Mouse (Mus musculus) lung, embryonic 14.5 days (tissue): ENCODE results near the gene Entpd1. TPM values are rescaled to one million over a fixed set of nuclear protein-coding genes. Genes with fewer than 3 reads are reported as not detected.

Experiments used
- ATAC-seq: fragments of 200-750 bp; cut with Nextera tagmentation; 2 replicates; pipeline ENCODE4 v1.8.0; 2017; ENCODE audit warnings: mild to moderate bottlenecking, moderate TSS enrichment, moderate library complexity; ENCODE audit not compliant: insufficient read depth
- DNase-seq: peaks from one replicate; pipeline ENCODE4 v3.0.0-alpha.2; 2015
- H3K27ac ChIP-seq: fragments of 300-500 bp; sonication (generic); 2 replicates; pipeline ENCODE4 v1.5.1; 2014; ENCODE audit warnings: low read depth, mild to moderate bottlenecking, moderate library complexity
- H3K27me3 ChIP-seq: fragments of 300-500 bp; sonication (generic); 2 replicates; pipeline ENCODE4 v1.6.1; 2014; ENCODE audit warnings: low read length, control low read depth; ENCODE audit not compliant: insufficient read depth
- H3K36me3 ChIP-seq: fragments of 300-500 bp; sonication (generic); 2 replicates; pipeline ENCODE4 v1.6.1; 2014; ENCODE audit warnings: control low read depth; ENCODE audit not compliant: insufficient read depth
- H3K4me1 ChIP-seq: fragments of 300-500 bp; sonication (generic); 2 replicates; pipeline ENCODE4 v1.6.1; 2014; ENCODE audit warnings: antibody characterized with exemption, control low read depth; ENCODE audit not compliant: insufficient read depth
- H3K4me2 ChIP-seq: fragments of 300-500 bp; sonication (generic); 2 replicates; pipeline ENCODE4 v1.6.1; 2014; ENCODE audit warnings: mild to moderate bottlenecking
- H3K4me3 ChIP-seq: fragments of 300-500 bp; sonication (generic); 2 replicates; pipeline ENCODE4 v1.5.1; 2014; ENCODE audit warnings: low read depth, low read length
- H3K9ac ChIP-seq: fragments of 300-500 bp; sonication (generic); 2 replicates; pipeline ENCODE4 v1.6.1; 2014
- H3K9me3 ChIP-seq: fragments of 300-500 bp; sonication (generic); 2 replicates; pipeline ENCODE4 v1.6.1; 2016; ENCODE audit warnings: low read depth, low read length, control low read depth
- CTCF ChIP-seq: IDR thresholded peaks from 2 replicates; pipeline ENCODE4 v1.5.1; 2016; ENCODE audit warnings: antibody characterized with exemption, low read depth
- WGBS: fragments of 180-500 bp; shearing (Covaris S2); extraction: QIAGEN DNeasy Blood & Tissue Kit; methylation state at CpG from one replicate; pipeline ENCODE4 v1.1.7; 2014; 5-methylcytosine and 5-hydroxymethylcytosine counted together
- polyA plus RNA-seq: library from polyadenylated mRNA; unstranded; fragments of >200 nt; fragmentation: Nextera tagmentation; extraction: Ambion mirVana; gene quantifications from 2 replicates; pipeline ENCODE4 v1.2.1, GENCODE M21; 2014

The Entpd1 gene
- polyA plus RNA-seq, 1 experiment from 2014 or later, result 12.7 TPM

DNA sequence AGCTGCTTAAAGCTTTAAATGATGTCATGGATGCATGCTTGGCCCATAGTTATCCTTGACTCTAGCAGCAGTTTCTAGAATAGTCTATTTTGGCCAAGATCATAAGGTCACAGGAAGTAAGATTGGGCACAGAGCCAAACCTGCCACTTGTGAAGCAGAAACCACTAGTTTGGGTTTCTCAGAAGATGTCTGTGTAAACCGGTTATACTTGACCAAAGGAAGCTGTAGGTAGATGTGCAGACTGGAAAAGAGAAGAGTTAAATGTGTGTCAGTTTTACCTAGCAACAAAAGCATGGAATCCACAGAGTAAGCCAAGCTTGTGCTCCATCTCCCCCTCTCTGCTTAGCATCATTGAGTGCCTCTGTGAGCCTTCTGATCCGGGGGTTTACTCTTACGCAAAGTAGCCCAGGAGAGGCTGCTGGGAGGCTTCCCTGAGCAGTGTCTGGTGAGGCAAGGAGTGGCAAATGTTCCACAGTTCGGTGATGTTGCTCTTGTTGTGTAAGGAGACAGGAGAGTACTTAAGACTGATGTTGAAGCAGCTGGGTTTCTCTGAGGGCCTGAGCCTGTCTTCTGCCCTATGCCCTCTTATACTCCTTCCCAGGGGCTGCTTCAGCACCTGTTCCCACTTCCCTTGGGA, 75.2 kb downstream of the Entpd1 start:
- 70% methylated on average over 4 of the region's 4 CpGs for WGBS
- Histone ChIP-seq H3K4me3 (no peak overlapping the region), H3K9me3 (no peaks in the 10 kb centered on the region), H3K27me3 (no peaks in the 10 kb centered on the region), H3K4me2 (no peak overlapping the region), H3K36me3 (no peaks in the 10 kb centered on the region), H3K4me1 (no peaks in the 10 kb centered on the region), H3K27ac (no peak overlapping the region), H3K9ac (no peak overlapping the region)
- no peak for ATAC-seq
- peak; percentile 40 for DNase-seq
- TF ChIP-seq CTCF, result no peak

DNA sequence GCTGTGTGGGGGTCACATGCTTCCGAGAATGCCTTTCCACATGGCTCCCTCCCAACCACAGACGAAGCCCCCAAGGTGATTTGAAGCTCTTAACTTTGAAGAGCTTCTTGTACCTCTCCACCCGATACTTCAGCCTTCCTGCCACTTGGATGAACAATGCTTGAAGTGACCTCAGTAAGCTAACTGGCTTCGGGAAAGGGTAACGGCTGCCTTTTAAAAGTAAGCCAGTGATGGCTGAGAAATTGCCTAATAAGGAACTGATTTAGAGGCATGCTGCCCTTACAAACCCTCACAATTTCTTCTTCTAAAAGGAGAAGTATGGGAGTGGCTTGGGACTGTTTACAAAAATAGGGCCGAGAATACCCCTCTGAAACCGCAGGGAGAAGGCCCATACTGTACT, 81.0 kb downstream of the Entpd1 start:
- TF ChIP-seq CTCF, result no peak
- no peaks in the 10 kb centered on the region for H3K9me3 ChIP-seq
- no peaks in the 10 kb centered on the region for H3K36me3 ChIP-seq
- H3K27ac ChIP-seq, result no peak overlapping the region
- peak; percentile 52 for DNase-seq
- H3K4me3 ChIP-seq, result no peak overlapping the region
- ATAC-seq, result no peak
- 52% methylated on average over 7 of the region's 7 CpGs for WGBS
- H3K27me3 ChIP-seq, result no peaks in the 10 kb centered on the region
- H3K4me1 ChIP-seq, result no peaks in the 10 kb centered on the region
- H3K9ac ChIP-seq, result no peak overlapping the region
- H3K4me2 ChIP-seq, result no peak overlapping the region

DNA sequence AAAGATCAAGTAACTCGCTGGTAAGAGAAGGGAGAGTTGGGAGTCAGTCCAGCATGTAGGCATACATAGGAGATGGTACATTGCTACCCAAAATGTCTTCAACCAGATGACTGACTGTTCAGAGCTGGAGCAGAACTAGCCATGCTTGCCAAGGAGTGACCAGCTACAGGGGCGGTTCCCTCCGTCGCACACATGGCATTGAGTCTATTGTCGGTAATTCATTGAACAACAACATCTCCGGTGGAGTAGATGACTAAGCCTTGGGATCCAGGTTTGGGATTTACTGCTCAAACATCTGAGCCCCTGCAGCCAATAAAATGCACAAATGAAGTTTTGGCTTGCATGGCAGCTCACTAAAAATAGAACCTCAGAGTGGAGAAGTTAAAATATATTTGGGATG, 84.0 kb downstream of the Entpd1 start:
- no peak for TF ChIP-seq CTCF
- Histone ChIP-seq H3K36me3 (no peaks in the 10 kb centered on the region), H3K27me3 (no peaks in the 10 kb centered on the region), H3K4me2 (no peak overlapping the region), H3K4me1 (no peaks in the 10 kb centered on the region), H3K27ac (no peak overlapping the region), H3K9ac (no peak overlapping the region), H3K9me3 (no peaks in the 10 kb centered on the region), H3K4me3 (no peak overlapping the region)
- DNase-seq, result no peak
- no peak for ATAC-seq
- 86% methylated on average over 6 of the region's 6 CpGs for WGBS

DNA sequence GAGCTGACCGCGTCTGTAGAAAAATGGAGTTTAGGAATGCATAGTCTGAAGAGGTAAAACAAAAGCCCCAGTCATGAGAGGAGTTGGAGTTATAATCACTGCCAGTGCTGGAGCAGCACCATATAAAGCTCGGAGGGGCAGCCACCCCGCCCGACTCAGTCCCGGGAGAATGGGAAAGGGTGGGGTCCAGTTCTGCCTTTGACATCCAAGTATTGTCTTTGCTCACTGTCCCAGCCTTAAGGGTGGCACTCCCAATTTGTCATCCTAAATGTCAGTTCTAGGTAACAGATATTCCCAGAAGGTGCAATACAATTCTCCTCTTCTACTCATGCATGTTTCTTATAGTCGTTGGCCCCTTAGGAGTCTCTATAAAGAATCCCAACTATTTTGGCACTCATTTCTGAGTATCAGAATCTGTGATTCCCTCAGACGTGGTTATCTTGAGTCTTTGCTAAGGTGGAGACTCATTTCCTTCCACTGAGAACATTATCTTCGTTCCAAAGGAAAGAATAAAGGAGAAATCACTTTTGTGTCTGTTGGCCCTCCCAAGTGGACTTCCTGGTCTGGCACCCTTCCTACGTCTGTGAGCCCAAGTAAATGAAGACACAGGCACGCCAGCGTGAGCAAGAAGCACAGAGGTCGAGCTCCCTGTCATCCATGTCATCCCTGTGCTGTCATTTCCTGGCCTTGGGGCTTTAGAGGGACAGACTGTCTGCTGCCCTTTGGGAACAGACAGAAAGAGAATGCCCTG, 86.1 kb downstream of the Entpd1 start:
- Histone ChIP-seq H3K4me3 (no peak overlapping the region), H3K4me2 (no peak overlapping the region), H3K9me3 (no peaks in the 10 kb centered on the region), H3K27ac (no peak overlapping the region), H3K36me3 (no peaks in the 10 kb centered on the region), H3K9ac (no peak overlapping the region), H3K4me1 (no peaks in the 10 kb centered on the region), H3K27me3 (no peaks in the 10 kb centered on the region)
- ATAC-seq (no peak), DNase-seq (no peak)
- no peak for TF ChIP-seq CTCF
- 64% methylated on average over 13 of the region's 13 CpGs for WGBS

DNA sequence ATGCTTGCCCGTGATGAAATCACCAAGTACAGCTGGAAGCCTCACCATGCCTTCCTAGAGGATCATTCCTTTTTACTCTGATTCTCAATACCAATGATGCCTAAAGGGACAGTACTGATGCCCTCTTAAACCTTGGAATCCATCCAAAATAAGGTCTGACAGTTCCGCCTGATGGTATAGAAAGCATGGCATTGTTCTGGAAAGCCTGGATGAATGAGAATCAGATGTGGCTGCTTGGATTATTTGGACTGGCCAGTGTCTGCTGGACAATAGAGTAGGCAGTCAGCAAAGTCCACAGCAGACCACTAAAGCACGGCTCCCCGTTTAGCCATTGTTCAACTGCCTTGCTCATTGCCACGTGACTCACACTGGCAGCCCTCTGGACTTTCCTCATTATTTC, 87.7 kb downstream of the Entpd1 start:
- 85% methylated on average over 5 of the region's 5 CpGs for WGBS
- Histone ChIP-seq H3K4me2 (no peak overlapping the region), H3K27ac (no peak overlapping the region), H3K9ac (no peak overlapping the region), H3K4me1 (no peaks in the 10 kb centered on the region), H3K27me3 (no peaks in the 10 kb centered on the region), H3K4me3 (no peak overlapping the region), H3K9me3 (no peaks in the 10 kb centered on the region), H3K36me3 (no peaks in the 10 kb centered on the region)
- ATAC-seq (no peak), DNase-seq (no peak)
- TF ChIP-seq CTCF, result no peak

DNA sequence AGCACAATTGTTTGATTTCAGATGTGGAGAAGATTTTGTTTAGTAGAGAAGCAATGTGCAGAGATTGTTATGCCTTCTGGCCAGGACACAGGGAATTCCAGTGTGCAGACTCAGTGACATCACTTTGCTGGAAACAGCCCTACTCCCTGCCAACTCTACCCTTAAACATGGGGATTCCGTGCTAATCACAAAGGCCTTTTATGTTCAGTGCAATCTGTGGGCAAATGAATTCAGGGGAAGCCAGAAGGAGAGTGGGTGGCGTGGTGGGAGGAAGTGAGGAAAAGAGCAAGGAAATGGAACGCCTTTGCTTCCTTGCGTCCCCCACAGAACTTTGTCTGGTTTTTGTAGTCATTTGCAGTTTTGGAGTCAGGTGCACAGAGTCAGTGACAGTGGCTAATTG, 90.2 kb downstream of the Entpd1 start:
- Histone ChIP-seq H3K9me3 (no peaks in the 10 kb centered on the region), H3K9ac (no peak overlapping the region), H3K36me3 (no peaks in the 10 kb centered on the region), H3K4me2 (no peak overlapping the region), H3K4me3 (no peak overlapping the region), H3K27ac (peak overlapping the region; percentile 32; the same call in 1 of the 2 replicates), H3K4me1 (no peaks in the 10 kb centered on the region), H3K27me3 (no peaks in the 10 kb centered on the region)
- 48% methylated on average over 4 of the region's 4 CpGs for WGBS
- DNase-seq (peak; percentile 31), ATAC-seq (no peak)
- TF ChIP-seq CTCF, result no peak

DNA sequence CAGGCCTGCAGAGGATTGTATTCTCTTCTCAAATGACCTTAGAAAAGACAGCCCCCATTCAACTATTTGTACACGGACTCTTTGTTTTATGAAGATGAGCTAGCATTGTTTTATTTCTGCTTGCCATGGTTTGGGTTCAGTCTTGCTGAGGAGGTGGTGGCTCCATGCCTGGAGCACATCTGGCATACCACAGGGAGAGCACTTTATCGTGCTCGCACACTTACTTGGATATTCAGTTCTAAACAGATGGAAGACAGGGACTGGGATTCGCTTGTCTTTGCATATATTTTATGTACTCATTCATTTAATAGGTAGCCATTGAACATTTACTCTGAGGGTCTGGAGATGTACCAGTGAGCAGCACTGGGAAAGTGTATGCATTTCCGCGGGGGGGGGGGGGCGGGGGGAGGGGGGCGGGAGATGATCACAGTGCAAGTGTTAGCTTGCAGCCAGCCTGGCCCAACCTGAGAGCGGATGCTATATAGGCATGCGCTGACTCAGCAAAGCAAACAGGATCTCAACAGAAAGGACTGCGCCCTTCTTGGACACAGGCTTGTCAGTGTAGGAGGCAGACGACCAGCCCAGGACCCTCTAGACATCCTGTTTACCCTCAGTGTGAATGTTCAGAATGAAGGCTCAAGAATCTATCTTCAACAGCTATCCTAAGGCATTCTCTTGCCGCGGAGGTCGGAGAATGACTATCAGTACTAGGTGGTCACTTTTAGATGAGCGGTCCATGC, 100.9 kb downstream of the Entpd1 start:
- Histone ChIP-seq H3K9ac (no peak overlapping the region), H3K9me3 (no peaks in the 10 kb centered on the region), H3K4me3 (no peak overlapping the region), H3K36me3 (no peaks in the 10 kb centered on the region), H3K27ac (no peak overlapping the region), H3K27me3 (no peaks in the 10 kb centered on the region), H3K4me1 (no peaks in the 10 kb centered on the region), H3K4me2 (no peak overlapping the region)
- WGBS, result 77% methylated on average over 16 of the region's 16 CpGs
- ATAC-seq (no peak), DNase-seq (no peak)
- TF ChIP-seq CTCF, result no peak
